Mouse (Mus musculus) CH12.LX (cell line): Measurements from ENCODE around the gene Pawr. TPM values are rescaled to one million over a fixed set of nuclear protein-coding genes. Genes with fewer than 3 reads are reported as not detected.

ENCODE experiments used
- DNase-seq: peaks from one replicate; pipeline ENCODE4 v3.0.0-alpha.2; 2013; ENCODE audit errors: extremely low read depth
- H3K27ac ChIP-seq: 2 replicates; pipeline ENCODE4 v1.5.1; 2012; ENCODE audit warnings: low read depth, mild to moderate bottlenecking, control low read depth, moderate library complexity; ENCODE audit not compliant: insufficient read depth
- H3K27me3 ChIP-seq: replicated peaks from 2 replicates; pipeline ENCODE3; 2012; ENCODE audit warnings: inconsistent platforms
- H3K36me3 ChIP-seq, 2 experiments: replicated peaks in 1 of 2; 2 replicates each; pipeline versions ENCODE3 to v1.6.1; 2012; ENCODE audit warnings: inconsistent platforms in 1 of 2, low read length in 1 of 2, mild to moderate bottlenecking in 1 of 2, mixed read lengths in 1 of 2, moderate library complexity in 1 of 2; ENCODE audit not compliant: control insufficient read depth in 1 of 2, insufficient read depth in 1 of 2
- H3K4me1 ChIP-seq, 2 experiments: 2 replicates each; pipeline ENCODE4 v1.6.1; 2012; ENCODE audit warnings: inconsistent platforms in 1 of 2, moderate library complexity in 1 of 2; ENCODE audit not compliant: insufficient read depth in 2 of 2, control insufficient read depth in 1 of 2
- H3K4me2 ChIP-seq: 2 replicates; pipeline ENCODE4 v1.6.1; 2012; ENCODE audit warnings: low read depth, mild to moderate bottlenecking, control low read depth; ENCODE audit not compliant: poor library complexity, insufficient read depth, severe bottlenecking
- H3K4me3 ChIP-seq, 3 experiments: fragments of 150-350 bp in 1 of 3; sonication (generic) in 1 of 3; replicated peaks in 1 of 3; 2 replicates each; pipeline versions ENCODE3 to v1.5.1; 2011 to 2012; ENCODE audit warnings: low read depth in 2 of 3, low read length in 2 of 3, mild to moderate bottlenecking in 2 of 3, moderate library complexity in 2 of 3, control low read depth in 1 of 3, improper control_type of control experiment in 1 of 3, inconsistent platforms in 1 of 3, mixed read lengths in 1 of 3; ENCODE audit not compliant: poor library complexity in 1 of 3
- H3K79me2 ChIP-seq: replicated peaks from 2 replicates; pipeline ENCODE4 v1.6.1; 2012; ENCODE audit warnings: mild to moderate bottlenecking, moderate library complexity; ENCODE audit not compliant: control insufficient read depth, poor library complexity, insufficient read depth, severe bottlenecking; ENCODE audit errors: extremely low read depth
- H3K9ac ChIP-seq: 2 replicates; pipeline ENCODE4 v1.6.1; 2012; ENCODE audit warnings: low read depth, mild to moderate bottlenecking, control low read depth, moderate library complexity; ENCODE audit not compliant: insufficient read depth
- H3K9me3 ChIP-seq: replicated peaks from 2 replicates; pipeline ENCODE3; 2012; ENCODE audit warnings: low read length, inconsistent platforms, mixed read lengths
- BHLHE40 ChIP-seq: IDR thresholded peaks from 2 replicates; pipeline ENCODE4 v1.6.1; 2011; ENCODE audit warnings: mild to moderate bottlenecking, low read depth, low read length, improper control_type of control experiment
- CHD1 ChIP-seq: IDR thresholded peaks from 2 replicates; pipeline ENCODE4 v1.6.1; 2012; ENCODE audit warnings: low read depth, low read length, improper control_type of control experiment, inconsistent platforms
- CHD2 ChIP-seq: IDR thresholded peaks from 2 replicates; pipeline ENCODE4 v1.6.1; 2011; ENCODE audit warnings: low read length, improper control_type of control experiment
- ELF1 ChIP-seq: IDR thresholded peaks from 2 replicates; pipeline ENCODE4 v1.6.1; 2014; ENCODE audit warnings: low read depth, mild to moderate bottlenecking, inconsistent platforms, low read length, improper control_type of control experiment
- EP300 ChIP-seq: IDR thresholded peaks from 2 replicates; pipeline ENCODE4 v1.6.1; 2011; ENCODE audit warnings: low read length, improper control_type of control experiment
- ETS1 ChIP-seq: conservative IDR thresholded peaks from 2 replicates; pipeline ENCODE4 v1.6.1; 2012; ENCODE audit warnings: low read depth, mild to moderate bottlenecking, inconsistent platforms, low read length, improper control_type of control experiment, moderate library complexity
- HCFC1 ChIP-seq: IDR thresholded peaks from 2 replicates; pipeline ENCODE4 v1.6.1; 2012; ENCODE audit warnings: low read depth, mild to moderate bottlenecking, inconsistent platforms, low read length, improper control_type of control experiment
- JUN ChIP-seq: IDR thresholded peaks from 2 replicates; pipeline ENCODE4 v1.6.1; 2011; ENCODE audit warnings: low read depth, mild to moderate bottlenecking, low read length, improper control_type of control experiment, moderate library complexity; ENCODE audit not compliant: insufficient read depth
- JUND ChIP-seq: conservative IDR thresholded peaks from 2 replicates; pipeline ENCODE4 v1.6.1; 2011; ENCODE audit warnings: low read depth, low read length, improper control_type of control experiment
- KAT2A ChIP-seq: IDR thresholded peaks from 2 replicates; pipeline ENCODE4 v1.6.1; 2012; ENCODE audit warnings: low read length, improper control_type of control experiment, inconsistent platforms; ENCODE audit not compliant: insufficient replicate concordance
- MAX ChIP-seq: IDR thresholded peaks from 2 replicates; pipeline ENCODE4 v1.6.1; 2011; ENCODE audit warnings: low read length, improper control_type of control experiment
- MAZ ChIP-seq: IDR thresholded peaks from 2 replicates; pipeline ENCODE4 v1.6.1; 2012; ENCODE audit warnings: low read depth, mild to moderate bottlenecking, inconsistent platforms, low read length, improper control_type of control experiment, moderate library complexity
- MEF2A ChIP-seq: IDR thresholded peaks from 2 replicates; pipeline ENCODE4 v1.6.1; 2014; ENCODE audit warnings: low read depth, mild to moderate bottlenecking, inconsistent platforms, low read length, improper control_type of control experiment, borderline replicate concordance
- MYC ChIP-seq: IDR thresholded peaks from 2 replicates; pipeline ENCODE4 v1.6.1; 2011; ENCODE audit warnings: low read depth, mild to moderate bottlenecking, improper control_type of control experiment, low read length
- NELFE ChIP-seq: IDR thresholded peaks from 2 replicates; pipeline ENCODE4 v1.6.1; 2011; ENCODE audit warnings: low read depth, low read length, improper control_type of control experiment
- NRF1 ChIP-seq: IDR thresholded peaks from 2 replicates; pipeline ENCODE4 v1.6.1; 2014; ENCODE audit warnings: low read depth, mild to moderate bottlenecking, inconsistent platforms, low read length, improper control_type of control experiment, moderate library complexity
- PAX5 ChIP-seq: IDR thresholded peaks from 2 replicates; pipeline ENCODE4 v1.6.1; 2012; ENCODE audit warnings: low read length, inconsistent platforms, mixed read lengths
- POLR2A ChIP-seq: IDR thresholded peaks from 2 replicates; pipeline ENCODE4 v1.6.1; 2011; ENCODE audit warnings: low read depth, mild to moderate bottlenecking, improper control_type of control experiment, low read length
- RCOR1 ChIP-seq: conservative IDR thresholded peaks from 2 replicates; pipeline ENCODE4 v1.6.1; 2012; ENCODE audit warnings: low read depth, mild to moderate bottlenecking, inconsistent platforms, low read length, improper control_type of control experiment
- SIN3A ChIP-seq: IDR thresholded peaks from 2 replicates; pipeline ENCODE4 v1.6.1; 2012; ENCODE audit warnings: low read length, improper control_type of control experiment, inconsistent platforms
- SMC3 ChIP-seq: IDR thresholded peaks from 2 replicates; pipeline ENCODE4 v1.6.1; 2011; ENCODE audit warnings: low read depth, low read length, improper control_type of control experiment
- TCF12 ChIP-seq: IDR thresholded peaks from 2 replicates; pipeline ENCODE4 v1.6.1; 2014; ENCODE audit warnings: low read depth, mild to moderate bottlenecking, inconsistent platforms, low read length, improper control_type of control experiment
- USF1 ChIP-seq: IDR thresholded peaks from 2 replicates; pipeline ENCODE4 v1.6.1; 2014; ENCODE audit warnings: low read depth, mild to moderate bottlenecking, inconsistent platforms, low read length, improper control_type of control experiment
- USF2 ChIP-seq: conservative IDR thresholded peaks from 2 replicates; pipeline ENCODE4 v1.6.1; 2011; ENCODE audit warnings: low read depth, low read length, improper control_type of control experiment
- ZMIZ1 ChIP-seq: IDR thresholded peaks from 2 replicates; pipeline ENCODE4 v1.6.1; 2012; ENCODE audit warnings: low read depth, mild to moderate bottlenecking, inconsistent platforms, low read length, improper control_type of control experiment
- dilution Hi-C: fragments of 300-500 bp; cut with MboI; formaldehyde crosslinking; loops from 2 replicates; pipeline ENCODE4 v1.14.3; 2020; ENCODE audit warnings: low sequenced_read_pairs; ENCODE audit not compliant: extremely low pct_unique_long_range_greater_than_20kb, extremely low pct_ligation_motif_present
- in situ Hi-C: fragments of 300-500 bp; cut with MboI; formaldehyde crosslinking; loops from 3 replicates; pipeline ENCODE4 v1.14.3; 2019; ENCODE audit warnings: low sequenced_read_pairs, low pct_ligation_motif_present, low pct_unique_long_range_greater_than_20kb, mixed read lengths
- polyA plus RNA-seq: library from polyadenylated mRNA; unstranded; fragments of >175 nt; gene quantifications from 2 replicates; pipeline ENCODE4 v1.2.1, GENCODE M21; 2012; ENCODE audit warnings: low read depth; ENCODE audit not compliant: insufficient read length
- total RNA-seq, 2 experiments: library from RNA; depleted of rRNA; stranded (reverse); fragments of 300-350 nt in 1 of 2; fragments of >200 nt in 1 of 2; gene quantifications; 2 replicates each; pipeline ENCODE4 v1.2.3; 2012 to 2014

Gene Pawr
- total and polyA plus RNA-seq, 3 experiments = not detected

DNA sequence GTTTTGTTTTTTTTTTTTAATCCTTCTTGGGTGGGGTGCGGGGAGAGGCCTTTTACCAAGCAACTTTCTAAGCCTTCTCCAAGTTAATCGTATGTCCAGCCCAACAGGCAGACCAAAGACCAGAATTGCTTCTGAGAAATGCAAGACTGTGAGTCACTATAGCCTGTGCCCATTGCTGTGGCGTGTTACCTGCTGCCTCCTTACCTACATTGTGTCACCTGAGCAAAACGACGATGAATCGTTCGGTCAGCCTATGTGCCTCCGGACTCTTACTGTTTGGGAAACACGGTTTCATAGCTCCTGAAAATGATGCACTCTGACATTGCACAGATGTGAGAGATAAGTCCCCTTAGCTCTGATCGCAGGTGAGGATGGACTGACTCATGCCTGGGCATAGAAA lies 957 bp upstream of the Pawr start:
- Histone ChIP-seq H3K4me3 (no peak overlapping the region), H3K27ac (no peak overlapping the region), H3K79me2 (no peaks in the 10 kb centered on the region)
- TF ChIP-seq CHD2 = no peak
- TF ChIP-seq SIN3A = no peak
- TF ChIP-seq HCFC1 = no peak
- no peak for TF ChIP-seq MEF2A
- TF ChIP-seq ZMIZ1 = no peak
- no peak for TF ChIP-seq USF1
- no peak for TF ChIP-seq CHD1
- no peak for TF ChIP-seq SMC3
- no peak for TF ChIP-seq ELF1
- no peak for TF ChIP-seq NELFE
- TF ChIP-seq MAZ = no peak
- no peak for TF ChIP-seq MAX
- TF ChIP-seq USF2 = no peak
- TF ChIP-seq JUND = no peak
- no peak for TF ChIP-seq PAX5
- no peak for TF ChIP-seq KAT2A
- TF ChIP-seq, all 38 proteins: peak for 0
- no peak overlapping the region for H3K4me2 ChIP-seq
- in situ Hi-C loops (no loop called here), dilution Hi-C loops (no loop called here)
- no peaks in the 10 kb centered on the region for H3K27me3 ChIP-seq
- no peak overlapping the region for H3K9ac ChIP-seq
- peaks cover 19% of the 10 kb centered on the region for H3K9me3 ChIP-seq
- DNase-seq = no peak
- H3K4me1 ChIP-seq = peaks cover 0 to 3% of the 10 kb centered on the region in 2 experiments; a peak in 1 of 4 replicates
- H3K36me3 ChIP-seq = no peaks in the 10 kb centered on the region

- no peak for DNase-seq
- no peak for TF ChIP-seq MAX
- TF ChIP-seq BHLHE40 = no peak
- TF ChIP-seq SMC3 = no peak
- TF ChIP-seq NRF1 = no peak
- no peak for TF ChIP-seq EP300
- TF ChIP-seq POLR2A = no peak
- no peak for TF ChIP-seq RCOR1
- no peak for TF ChIP-seq ETS1
- no peak for TF ChIP-seq USF2
- no peak for TF ChIP-seq JUND
- no peak for TF ChIP-seq TCF12
- TF ChIP-seq JUN = no peak
- TF ChIP-seq NELFE = no peak
- TF ChIP-seq MYC = no peak
- no peak for TF ChIP-seq HCFC1
- TF ChIP-seq, all 38 proteins: peak for 0
- H3K9ac ChIP-seq = no peak overlapping the region
- peaks cover 0 to 4% of the 10 kb centered on the region in 2 experiments; a peak in 1 of 4 replicates for H3K4me1 ChIP-seq
- in situ Hi-C loops (no loop called here), dilution Hi-C loops (no loop called here)
- H3K36me3 ChIP-seq = no peaks in the 10 kb centered on the region
- H3K9me3 ChIP-seq = peaks cover 19% of the 10 kb centered on the region
- no peaks in the 10 kb centered on the region for H3K79me2 ChIP-seq
- no peak overlapping the region for H3K4me3 ChIP-seq
- H3K27me3 ChIP-seq = no peaks in the 10 kb centered on the region
- no peak overlapping the region for H3K4me2 ChIP-seq
- no peak overlapping the region for H3K27ac ChIP-seq
Measured at GRCm38 (mm10) chr10:108332571-108333541, 935 bp downstream of the Pawr start.
